Mouse (Mus musculus): ENCODE data around the gene Cdsn.
"Not testable (repeated sequence)": the region's sequence is repeated elsewhere in the genome, so short reads cannot be mapped to it uniquely, and the experiment has no call there.

The Cdsn gene

DNA sequence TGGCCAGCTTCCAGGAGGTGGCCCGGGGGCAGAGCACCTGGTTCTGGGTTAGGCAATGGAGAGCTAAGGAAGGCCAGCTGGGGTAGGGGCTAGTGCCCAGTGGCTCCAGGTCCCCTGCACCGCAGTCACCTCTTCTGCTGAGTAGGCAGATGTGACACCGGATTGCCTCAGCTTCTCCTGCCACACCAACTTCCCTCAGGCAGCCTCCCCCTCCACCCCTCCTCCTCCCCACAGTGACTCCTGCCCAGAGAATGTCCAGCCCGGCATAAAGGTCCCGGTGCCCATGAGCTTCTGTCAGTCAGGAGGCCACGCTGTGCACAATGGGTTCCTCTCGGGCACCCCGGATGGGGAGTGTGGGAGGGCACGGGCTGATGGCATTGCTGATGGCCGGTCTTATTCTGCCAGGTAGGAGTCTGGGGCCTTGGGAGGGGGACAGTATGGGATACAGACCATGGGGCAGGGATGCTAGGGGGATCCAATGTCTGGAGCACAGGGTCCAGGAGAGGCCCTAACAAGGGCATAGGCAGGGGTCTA is at the start of gene Cdsn:
Gene Cdsn (plus strand): TSS at position 248 of the 534 bp plus-strand sequence.
- no peak for DNase-seq (ENCODE audit: low spot score)

DNA sequence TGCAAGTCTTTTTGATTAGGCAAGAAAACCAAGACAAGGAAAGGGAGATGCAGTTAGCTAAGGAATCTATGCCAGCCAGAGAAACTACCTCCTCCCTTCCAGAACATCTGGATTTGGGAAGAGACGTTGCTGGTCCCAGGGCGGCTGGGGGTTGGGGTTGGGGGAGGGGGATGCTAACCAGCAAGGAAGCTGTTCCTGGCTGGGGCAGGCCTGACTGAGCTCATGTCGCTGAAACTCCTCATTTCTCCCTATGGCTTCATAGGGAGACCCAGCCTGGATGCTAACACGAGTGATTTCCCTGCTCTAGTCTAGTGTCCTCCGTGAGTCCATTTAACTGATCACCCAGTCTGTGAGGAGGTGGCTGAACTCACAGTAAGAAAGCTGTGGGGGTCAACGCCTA is 49.7 kb upstream of the Cdsn start:
- DNase-seq (ENCODE audit: low spot score), result no peak

DNA sequence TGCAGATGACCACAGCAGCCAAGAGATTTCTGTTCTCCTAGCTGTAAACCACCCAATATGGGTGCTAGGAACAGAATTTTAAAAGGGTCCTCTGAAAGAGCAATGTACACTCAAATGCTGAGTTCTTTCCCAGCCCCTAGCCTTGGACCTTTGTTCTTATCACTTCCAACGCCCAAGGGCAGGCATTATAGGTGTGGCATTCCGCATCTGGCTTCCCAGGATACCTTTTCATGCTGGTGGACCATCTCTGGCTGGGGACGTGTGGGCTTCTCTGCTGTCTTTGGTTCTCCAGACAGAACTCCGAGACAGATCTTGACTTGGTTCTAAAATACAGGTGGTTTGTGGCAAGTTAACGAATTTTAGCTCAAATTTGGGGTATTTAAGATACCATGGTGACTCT is 49.2 kb upstream of the Cdsn start:
- DNase-seq (ENCODE audit: low spot score), result no peak

DNA sequence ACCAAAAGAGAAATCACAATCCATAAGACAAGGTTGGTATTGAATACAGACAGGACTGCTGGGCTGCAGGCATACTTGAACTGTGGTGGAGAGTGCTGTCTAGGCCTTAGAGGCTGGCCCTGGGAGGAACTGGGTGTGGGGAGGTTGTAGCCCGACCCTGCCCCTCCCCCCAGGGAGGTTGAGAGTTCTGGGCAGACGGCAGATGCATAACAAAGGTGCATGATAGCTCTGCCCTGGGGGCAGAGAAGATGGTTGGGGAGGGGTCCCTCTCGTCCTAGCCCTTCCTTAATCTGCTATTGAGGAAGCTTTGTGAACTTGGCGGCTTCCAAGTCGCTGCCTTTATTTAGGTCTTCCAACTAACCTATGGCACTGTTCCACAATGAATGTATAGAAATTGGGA is 48.1 kb upstream of the Cdsn start:
- no peak for DNase-seq (ENCODE audit: low spot score)

DNA sequence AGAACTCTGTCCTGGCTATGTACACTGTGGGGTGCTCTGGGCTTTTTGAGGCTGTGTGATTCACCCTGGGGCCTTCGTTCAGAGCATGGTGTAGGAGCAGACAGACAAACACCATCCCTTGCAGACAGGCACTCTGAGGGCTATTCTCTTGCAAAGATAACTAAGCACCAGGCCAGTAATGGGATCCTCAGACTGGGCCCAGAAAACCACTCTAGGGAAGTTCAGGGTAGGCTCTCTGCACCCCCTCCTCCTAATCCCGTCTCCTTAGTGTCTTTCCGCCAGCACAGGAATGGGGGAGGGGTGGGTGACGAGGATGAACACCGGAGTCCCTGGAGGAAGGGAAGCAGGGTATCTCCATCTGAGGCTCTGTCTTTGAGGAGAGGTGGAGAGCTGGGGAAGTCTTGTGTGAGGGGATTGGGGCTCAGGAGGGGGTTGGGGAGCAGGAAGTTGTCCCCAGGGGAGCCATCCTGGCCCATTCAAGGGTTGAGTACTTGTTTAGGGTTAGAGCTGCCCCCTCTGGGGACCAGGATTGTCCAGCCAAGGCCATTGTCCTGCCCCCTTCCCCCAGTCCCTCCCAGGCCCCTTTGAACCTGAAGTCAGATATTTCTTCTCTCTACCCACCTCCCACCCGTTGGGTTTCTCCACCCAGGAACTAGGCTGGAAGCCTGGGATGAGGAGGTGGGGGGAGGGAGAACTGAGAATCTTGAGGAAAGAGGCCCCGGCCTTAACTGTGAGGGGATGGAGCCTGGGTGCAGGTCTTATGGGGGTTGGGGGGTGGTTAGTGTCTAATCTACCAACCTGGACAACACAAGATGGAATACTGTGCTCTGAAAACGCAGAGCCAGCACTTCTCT is 47.1 kb upstream of the Cdsn start:
- no peak for DNase-seq (ENCODE audit: low spot score)

GRCm38 (mm10) chr17:35505776-35506175 is 46.2 kb upstream of the Cdsn start, which contains the start of gene Pou5f1:
TSS of gene Pou5f1 (plus strand) at chr17:35506018.
- no peak for DNase-seq (ENCODE audit: low spot score)

GRCm38 (mm10) chr17:35506881-35507280 is 45.0 kb upstream of the Cdsn start:
- no peak for DNase-seq (ENCODE audit: low spot score)

- DNase-seq (ENCODE audit: low spot score), result no peak
Observed at GRCm38 (mm10) chr17:35507556-35508260, 44.2 kb upstream of the Cdsn start.

- DNase-seq (ENCODE audit: low spot score), result not testable (repeated sequence)
Observed at GRCm38 (mm10) chr17:35508279-35508678, 43.6 kb upstream of the Cdsn start.

GRCm38 (mm10) chr17:35509284-35509683 is 42.6 kb upstream of the Cdsn start:
- DNase-seq (ENCODE audit: low spot score), result no peak

- no peak for DNase-seq (ENCODE audit: low spot score)
Observed at GRCm38 (mm10) chr17:35512916-35513626, 38.9 kb upstream of the Cdsn start.

DNA sequence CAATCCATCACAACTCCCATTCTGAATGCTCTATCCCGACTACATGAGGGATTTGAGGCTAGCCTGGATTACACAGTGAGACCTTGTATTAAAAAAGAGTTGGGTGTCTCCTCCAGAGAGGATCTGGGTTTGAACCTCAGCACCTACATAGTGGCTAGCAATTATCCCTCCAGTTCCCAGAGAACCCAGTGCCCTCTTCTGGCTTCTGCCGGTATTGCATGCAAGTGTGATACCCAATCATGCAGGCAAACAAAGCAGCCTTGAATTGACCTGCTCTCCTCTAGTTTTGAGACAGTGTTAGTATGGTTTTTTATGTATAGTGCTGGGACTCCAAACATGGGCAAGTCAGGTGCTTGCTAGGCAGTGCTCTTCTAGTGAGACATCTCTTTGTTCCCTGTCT is 38.0 kb upstream of the Cdsn start:
- DNase-seq (ENCODE audit: low spot score), result peak; percentile 48

DNA sequence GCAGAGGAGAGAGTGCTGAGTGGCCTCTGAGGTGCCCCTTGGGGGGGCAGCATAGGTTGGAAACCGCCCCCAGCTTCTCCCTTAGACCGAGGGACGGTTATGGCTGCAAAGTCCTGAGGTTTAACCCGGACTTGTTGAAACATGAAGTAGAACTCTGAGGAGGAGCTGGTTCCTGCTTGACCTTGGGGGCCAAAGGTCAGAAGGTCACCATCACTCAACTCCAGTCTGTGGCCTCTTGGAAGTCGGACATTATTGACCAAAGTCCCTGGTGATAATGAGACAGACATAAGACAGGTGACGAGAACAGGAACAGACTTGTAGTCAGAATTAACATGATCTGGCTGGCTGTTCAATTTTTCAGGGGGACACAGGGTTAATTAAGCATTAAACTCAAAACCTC is 37.2 kb upstream of the Cdsn start:
- no peak for DNase-seq (ENCODE audit: low spot score)

DNA sequence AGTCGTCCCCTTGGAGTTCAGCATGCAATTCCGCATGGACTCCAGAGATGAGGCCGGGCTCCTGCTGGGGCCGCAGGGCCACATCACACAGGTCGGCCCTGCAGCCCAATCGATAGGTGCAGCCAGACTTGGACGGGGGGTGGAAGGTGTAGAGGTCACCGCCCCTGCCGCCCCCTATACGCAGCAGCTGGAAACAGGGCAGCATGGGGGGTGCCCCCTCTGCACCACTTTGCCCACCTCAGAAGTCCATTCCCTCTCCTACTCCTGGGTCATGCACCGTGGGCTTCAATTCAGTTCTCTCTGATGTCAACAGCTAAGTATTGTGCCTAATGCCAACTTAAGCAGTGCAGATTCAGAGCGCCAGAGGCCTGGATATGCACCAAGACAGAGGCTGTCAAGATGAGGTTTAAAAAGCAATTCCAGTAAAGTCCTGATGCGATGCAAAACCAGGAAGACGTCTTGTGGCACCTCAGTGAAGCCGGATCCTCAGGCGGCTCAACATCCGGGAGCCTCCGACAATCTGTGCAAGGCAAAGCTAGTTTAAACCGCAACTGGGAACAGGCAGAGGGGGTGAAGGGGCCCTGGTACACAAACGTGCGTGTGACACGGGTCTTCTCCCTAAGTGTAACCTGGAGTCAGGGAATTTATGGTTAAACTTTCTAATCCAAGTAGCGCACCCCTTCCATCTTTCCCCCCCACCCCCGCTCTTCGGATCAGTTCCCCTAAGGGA is 35.9 kb upstream of the Cdsn start:
- no peak for DNase-seq (ENCODE audit: low spot score)

DNA sequence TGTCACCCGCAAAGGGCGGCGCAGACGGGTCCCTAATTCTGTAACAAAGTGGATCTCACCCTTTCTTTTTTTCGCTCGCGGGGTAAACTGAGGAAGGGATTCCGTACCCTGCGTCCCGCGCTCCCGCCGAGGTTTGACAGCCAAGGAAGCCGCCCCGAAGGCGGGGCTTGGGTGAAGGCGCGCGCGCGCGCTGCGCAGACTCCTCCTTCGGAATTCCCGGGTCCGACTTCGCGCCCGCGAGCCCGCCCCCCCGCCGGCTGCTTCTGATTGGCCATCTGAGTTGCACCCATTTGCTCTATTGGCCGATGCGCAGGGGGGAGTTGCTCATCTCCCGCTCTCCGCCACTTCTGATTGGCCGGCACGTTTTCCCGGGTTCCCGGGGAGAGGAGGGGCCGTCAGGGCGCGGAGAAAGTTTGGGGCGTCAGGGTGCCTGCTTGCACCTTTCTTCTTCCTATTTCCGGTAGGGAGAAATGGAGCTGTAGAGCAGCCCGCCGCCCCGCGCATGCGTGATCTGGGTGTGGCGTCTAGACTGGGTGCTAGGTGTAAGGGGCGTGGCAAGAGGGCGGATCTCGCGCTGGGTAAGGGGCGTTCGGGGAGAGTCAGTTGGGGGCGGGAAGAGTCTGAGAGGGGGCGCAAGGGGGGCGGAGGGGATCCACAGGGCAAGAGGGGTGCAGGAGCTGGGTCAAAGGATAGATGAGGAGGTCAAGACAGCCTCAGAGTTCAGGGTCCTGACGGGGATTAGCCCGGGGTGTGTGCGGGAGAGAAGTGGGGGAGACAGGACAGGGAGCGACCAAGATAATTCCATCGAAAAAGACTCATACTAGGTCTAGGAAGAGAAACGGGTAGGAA is 35.1 kb upstream of the Cdsn start, which contains the start of the genes Tcf19 and Cchcr1:
Gene Tcf19 (minus strand): TSS at position 173 of the 849 bp plus-strand sequence.
Gene Cchcr1 (plus strand): TSS at position 449 of the 849 bp plus-strand sequence.
- DNase-seq (ENCODE audit: low spot score), result peak; percentile 92

DNA sequence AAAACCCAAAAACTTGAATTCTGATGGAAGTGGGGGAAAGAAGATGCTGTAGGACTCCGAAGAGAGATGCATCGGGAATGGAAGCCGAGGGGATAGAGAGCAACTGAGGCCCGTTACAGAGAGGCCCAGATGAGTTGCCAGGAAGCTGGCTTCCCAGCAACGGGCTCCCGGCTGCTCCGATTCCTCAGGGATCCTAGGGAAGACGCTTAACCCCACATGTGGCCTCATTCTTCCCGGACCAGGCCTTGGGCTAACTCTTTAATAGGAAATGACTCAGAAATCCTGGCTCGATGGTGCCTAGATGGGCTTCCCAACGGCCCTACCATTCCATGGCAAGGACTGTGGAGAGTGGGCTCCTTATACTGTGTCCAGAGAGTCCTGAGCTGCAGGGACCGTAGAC is 34.4 kb upstream of the Cdsn start:
- DNase-seq (ENCODE audit: low spot score), result no peak

DNA sequence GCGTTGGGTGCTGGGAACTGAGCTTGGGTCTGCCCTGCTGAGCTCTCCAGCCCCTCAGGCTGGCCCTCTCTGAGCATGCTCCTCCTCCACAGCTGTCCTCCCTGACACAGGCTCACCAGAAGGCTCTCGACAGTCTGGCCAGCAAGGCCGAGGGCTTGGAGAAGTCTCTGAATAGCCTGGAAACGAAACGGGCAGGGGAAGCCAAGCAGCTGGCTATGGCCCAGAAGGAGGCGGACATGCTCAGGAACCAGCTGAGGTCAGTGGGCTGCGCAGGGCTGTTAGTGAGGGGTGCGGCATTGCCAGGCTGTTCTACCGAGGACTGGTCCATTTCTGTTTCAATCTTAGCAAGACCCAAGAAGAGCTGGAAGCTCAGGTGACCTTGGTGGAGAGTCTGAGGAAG is 27.6 kb upstream of the Cdsn start:
- no peak for DNase-seq (ENCODE audit: low spot score)

- DNase-seq (ENCODE audit: low spot score), result no peak
Observed at GRCm38 (mm10) chr17:35526644-35527043, 25.3 kb upstream of the Cdsn start.

DNA sequence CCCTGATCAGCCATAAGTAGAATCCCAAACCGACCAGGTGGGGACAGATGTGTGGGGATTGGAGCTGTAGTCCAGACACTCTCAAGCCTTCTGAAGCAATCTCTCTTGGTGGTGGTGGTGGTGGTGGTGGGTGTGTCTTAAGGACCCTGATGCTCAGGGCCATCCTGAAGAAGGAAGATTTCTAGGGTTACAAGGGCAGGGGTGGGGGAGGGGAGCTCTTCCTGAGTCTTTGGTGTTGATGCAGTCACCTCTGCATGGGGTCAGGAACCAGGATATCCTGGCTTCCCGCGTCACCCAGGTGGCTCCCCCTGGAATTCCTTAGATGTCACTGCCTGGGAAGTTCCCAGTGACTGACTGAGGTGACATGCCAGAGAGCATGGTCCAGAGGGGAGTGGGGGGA is 19.6 kb upstream of the Cdsn start:
- no peak for DNase-seq (ENCODE audit: low spot score)

DNA sequence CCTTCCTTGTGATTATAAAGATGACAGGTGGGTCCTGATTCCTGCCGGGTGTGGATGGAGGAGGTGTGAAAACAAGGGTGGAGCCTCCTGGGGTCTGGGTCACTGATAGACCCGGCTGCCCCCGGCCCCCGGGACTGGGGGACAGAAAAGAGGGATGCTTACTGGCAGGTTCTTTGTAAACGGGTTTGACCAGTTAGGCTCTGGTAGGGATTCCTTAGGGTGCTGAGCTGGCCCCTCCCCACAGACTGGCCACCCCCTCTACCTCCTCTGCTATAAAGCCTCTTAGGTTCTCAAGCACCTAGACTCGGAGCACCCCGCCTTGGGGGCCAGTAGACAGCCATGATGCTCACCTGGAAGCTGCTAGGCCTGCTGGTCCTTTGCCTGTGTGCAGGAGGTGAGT is 19.0 kb upstream of the Cdsn start, which contains the start of gene Psors1c2:
Gene Psors1c2 (plus strand): TSS at position 301 of the 400 bp plus-strand sequence.
- no peak for DNase-seq (ENCODE audit: low spot score)
